Mouse (Mus musculus) embryo, embryonic 10 days (tissue): ENCODE results near the gene Dnm3.
"Not testable (repeated sequence)": the region's sequence is repeated elsewhere in the genome, so short reads cannot be mapped to it uniquely, and the experiment has no call there.

Experiments
- DNase-seq: peaks from one replicate; pipeline ENCODE4 v3.0.0-alpha.2; 2015; ENCODE audit warnings: low spot score

The Dnm3 gene

DNA sequence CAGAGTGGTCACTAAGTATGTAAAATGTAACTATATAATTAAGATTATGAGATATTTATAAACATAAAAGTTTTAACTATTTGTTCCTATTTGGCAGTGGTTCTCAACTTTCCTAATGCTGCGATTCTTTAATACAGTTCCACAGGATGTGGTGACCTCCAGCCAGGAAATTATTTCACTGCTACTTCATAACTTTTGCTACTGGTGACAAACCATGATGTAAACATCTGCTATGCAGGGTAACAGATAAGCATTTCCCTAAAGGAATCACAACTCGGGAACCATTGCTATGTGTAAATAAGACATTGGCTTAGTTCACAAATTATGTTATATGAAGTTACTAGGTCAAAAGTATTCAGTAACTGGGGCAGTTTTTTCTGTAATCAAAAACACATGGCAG, 48.9 kb downstream of the Dnm3 start:
- DNase-seq: no peak

DNA sequence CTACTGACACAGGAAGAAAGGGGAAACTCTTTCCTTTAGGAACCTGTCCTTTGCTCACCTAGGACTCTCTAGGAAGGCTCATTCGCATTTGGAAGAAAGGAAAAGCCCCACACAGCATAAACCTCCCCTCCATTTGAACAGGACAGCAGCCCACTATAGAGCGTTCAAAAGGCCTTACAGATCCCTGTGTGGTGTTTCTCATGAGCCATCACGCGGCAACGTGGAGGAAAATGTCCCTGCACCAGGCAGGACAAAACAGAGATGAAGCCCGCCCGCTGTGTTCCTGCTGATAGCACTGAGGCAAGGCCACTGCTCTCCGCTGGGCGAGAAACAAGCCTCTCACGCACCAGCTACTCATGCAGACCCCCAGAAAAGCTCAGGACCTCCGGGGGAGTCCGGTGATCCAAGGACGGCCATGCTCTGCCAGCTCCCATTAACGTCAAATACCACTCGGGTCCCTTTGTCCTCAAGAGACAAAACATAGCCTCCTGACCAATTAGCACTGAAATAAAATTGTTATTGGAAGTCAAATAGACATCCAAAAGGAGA, 51.8 kb downstream of the Dnm3 start:
- no peak for DNase-seq

DNA sequence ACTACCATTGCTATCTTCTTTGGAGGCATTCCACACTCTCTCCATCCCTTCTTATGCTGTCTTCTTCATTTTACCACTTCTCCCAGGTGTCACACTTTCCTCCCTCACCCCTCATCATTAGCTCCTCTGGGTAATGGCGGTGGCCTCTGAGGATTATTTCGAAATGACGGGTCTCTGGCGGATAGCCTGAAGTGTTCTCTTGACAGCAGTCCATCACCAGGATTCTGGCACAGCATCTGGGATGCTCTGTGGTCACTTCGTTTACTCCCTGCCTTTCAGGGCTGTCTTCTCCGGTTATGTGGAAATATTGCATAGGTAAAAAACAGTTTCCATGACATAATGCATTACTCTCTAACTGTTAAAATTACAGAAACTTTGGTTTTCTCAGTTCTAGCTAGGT, 55.0 kb downstream of the Dnm3 start:
- no peak for DNase-seq

DNA sequence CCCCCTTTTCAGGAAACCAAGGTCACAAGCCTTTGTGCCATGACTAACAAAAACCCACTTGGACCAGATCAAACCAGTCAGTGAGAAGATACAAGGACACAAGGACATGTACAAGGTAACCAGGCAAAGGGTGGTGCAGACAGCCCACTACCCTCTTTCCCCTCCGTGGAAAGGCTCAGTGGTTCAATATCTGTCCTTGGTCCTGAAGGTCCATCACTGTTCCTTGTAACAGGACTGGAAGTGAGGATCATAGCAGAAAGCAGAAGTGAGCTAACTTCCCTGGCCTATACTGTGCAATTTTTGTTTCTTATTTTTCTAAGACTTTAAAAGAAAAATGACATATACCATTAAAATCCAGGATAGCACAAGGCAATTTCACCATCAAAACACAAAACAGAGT, 64.0 kb downstream of the Dnm3 start:
- DNase-seq: no peak

- DNase-seq: no peak
These were observed 64.9 kb downstream of the Dnm3 start for GRCm38 (mm10) chr1:162412787-162413429.

DNA sequence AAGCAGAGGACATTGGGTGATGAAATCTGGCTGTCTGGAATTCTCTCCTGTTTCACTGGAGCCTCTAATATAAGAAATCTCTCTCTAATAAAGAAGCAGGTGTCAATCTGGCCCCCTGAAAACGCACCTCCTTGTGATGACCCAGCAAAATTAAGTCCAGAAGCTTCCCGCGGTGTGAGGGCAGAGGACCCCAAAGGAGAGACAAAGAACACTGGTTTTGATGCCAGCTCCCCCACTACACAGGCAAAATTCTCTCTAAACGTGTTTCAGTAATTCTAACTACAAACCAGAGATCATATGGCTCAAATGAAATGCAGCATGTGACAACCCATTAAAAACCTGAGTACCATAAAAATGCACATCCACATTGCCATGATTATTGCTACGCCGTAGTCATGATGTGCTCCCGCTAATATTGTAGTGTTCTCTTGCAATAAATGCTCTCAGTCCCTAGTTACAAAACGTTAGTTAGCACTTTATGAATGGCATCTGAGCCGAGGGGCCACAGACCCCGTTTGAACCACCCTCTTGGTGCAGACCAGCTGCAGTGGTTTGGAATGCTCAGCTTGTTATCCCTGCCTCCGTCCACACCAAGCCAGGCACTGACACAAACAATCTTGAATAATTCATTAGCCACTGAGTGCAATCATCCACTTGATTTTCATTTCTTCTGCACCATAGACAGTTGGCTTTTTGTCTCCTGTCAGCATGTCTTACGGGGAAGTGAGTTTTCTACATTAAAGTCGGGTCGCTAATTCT, 67.4 kb downstream of the Dnm3 start:
- no peak for DNase-seq

DNA sequence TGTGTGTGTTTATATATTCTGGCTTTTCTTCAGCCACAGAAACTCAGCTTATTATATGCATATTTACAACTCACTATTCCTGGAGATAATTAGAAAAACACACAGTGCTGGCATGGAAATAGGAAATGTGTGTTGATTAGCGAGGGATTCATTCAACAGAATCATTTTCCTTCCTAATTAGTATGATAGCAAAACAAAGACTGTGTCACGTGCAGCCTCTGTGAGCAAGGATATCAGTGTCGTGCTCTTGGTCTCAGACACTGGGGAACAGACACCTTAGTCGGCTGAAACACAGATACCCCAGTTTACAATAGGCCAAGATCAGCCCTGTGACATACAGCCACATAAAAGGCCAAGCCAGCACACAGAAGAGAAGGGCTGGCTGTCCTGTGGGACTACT, 83.3 kb downstream of the Dnm3 start:
- DNase-seq: no peak

DNA sequence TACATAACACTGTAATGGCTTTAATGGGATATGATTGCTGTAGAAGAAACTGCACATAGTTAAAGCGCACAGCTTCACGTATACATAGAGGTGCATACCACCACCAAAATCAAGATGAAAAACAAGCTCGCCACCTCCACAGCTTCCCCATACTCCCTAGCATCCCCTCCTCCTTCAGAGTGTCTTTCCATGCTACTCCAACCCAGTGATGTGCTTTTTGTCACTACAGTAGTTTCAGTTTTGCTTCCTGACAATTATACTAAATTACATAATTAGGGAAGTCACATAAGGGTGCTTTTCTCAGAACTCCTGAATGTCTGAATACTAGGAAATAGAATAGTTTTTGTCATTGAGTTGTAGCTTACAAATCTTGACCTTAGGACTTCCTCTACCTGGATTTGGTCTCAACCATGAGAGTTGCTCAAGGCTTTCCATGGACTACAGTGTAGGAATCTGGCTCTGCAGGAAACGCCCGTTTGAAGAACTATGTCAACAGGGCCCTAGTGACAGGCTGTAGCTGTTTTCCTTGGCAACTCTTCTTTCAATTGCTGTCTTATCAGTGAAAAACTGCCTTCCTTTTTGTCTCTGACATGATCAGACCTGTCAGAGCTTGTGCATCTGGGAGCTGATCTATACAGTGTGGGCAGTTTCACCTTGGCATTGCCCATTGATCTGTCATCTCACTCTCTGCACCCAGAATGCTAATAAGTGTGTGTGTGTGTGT, 89.2 kb downstream of the Dnm3 start:
- no peak for DNase-seq

GRCm38 (mm10) chr1:162373068-162373467, 104.8 kb downstream of the Dnm3 start:
- not testable (repeated sequence) for DNase-seq

GRCm38 (mm10) chr1:162369726-162370125, 108.1 kb downstream of the Dnm3 start:
- no peak for DNase-seq

- no peak for DNase-seq
These were observed 115.9 kb downstream of the Dnm3 start for GRCm38 (mm10) chr1:162361978-162362377.

- peak; percentile 70 for DNase-seq
These were observed 118.6 kb downstream of the Dnm3 start for GRCm38 (mm10) chr1:162359270-162359669.

- peak; percentile 79 for DNase-seq
These were observed 119.8 kb downstream of the Dnm3 start for GRCm38 (mm10) chr1:162358036-162358435.

DNA sequence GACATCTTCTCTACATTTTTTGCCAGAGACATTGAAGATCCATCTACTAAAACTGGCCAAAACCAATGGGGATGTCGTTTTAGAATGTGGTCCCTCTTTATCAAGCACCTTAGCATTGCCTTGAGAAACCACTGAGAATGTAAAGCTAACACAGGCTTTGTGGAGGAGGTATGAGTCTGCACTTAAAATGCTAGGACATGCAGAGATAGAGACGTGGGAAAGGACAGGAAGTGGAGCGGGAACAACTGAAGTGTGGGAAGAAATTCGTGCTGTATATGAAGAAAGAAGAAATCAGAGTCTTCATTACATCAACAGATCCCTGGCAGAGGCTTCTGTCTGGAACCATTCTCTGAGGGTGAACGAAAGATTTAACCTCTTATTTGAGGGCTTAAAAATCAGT, 121.4 kb downstream of the Dnm3 start:
- DNase-seq: no peak

DNA sequence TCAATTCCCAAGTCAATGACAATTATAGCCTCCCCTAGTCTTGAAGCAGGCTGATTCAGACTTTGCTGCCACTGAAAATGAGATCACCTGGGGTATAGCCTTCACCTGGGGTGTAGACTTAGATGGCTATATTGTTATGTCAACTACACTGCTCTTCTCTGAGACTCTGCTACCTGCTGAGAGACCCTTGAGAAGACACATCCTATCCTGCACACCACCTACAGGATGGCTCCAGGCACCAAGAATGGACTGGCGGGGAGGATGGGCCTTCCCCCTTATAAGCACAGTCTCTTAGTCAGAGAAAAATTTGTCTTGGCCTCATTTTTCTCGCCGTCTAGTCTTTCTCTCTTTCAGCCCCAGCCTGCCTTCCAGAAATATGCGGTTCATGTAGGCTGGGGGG, 123.1 kb downstream of the Dnm3 start:
- DNase-seq: no peak

DNA sequence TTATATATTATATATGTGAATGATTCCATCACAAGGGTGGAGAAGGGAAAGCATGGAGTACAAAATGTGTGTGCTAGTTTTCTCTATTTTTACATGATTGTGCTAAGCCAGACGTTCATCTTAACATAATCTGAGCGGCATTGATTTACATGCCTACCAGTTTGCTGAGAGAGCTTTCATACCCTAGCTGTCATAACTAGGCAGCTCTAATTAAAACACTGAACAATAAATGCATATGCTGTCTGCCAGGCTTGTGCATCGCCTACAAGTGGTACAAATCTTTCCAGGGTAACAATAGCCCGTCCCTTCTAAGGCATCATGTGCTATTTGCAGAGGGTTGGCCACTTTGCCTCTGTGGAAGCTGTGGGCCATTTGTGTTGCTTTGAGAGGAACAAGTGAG, 124.0 kb downstream of the Dnm3 start:
- DNase-seq: no peak

GRCm38 (mm10) chr1:162349306-162349705, 128.5 kb downstream of the Dnm3 start:
- no peak for DNase-seq

DNA sequence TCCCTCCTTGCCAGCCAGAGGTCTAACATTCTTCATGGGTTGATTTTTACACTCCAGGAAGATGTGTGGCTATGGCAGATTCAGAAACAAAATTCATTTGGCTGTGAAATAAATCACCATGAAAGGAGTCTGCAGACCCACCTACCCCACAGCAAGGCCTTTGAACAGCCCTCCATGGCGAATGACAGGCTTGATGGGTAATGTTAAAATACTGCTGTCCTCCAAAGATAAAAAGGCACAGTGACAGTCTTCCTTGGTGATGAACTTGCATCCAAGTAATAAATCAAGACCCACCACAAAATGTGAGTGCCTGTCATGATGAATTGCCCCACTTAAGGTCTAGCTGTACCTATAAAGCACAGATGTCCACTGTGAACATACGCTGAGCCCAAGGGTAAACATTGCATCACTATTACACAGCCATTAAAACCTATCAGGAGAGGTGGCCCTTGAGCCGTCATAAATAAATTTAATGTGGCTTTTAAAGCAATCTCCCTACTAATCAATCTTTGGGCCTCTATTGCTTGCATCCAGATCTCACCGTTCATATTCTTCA, 131.3 kb downstream of the Dnm3 start:
- no peak for DNase-seq

DNA sequence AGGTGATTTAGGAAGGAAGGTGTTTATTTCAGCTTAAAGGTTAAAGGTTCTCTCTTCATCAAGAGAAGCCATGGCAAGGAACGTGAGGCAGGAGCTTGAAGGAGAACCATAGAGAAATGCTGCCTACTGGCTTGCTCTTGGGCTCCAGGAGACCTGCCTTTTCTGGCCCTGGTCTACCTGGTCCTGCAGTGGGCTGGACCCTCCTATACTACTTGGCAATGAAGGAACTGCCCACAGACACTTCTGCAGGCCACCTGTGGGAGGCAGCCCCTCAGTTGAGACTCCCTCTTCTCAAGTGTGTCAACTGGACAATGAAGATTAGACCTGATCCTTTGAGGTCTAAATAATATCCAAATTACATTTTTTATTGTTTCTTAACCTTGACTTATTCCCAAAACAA, 140.7 kb downstream of the Dnm3 start:
- DNase-seq: no peak

DNA sequence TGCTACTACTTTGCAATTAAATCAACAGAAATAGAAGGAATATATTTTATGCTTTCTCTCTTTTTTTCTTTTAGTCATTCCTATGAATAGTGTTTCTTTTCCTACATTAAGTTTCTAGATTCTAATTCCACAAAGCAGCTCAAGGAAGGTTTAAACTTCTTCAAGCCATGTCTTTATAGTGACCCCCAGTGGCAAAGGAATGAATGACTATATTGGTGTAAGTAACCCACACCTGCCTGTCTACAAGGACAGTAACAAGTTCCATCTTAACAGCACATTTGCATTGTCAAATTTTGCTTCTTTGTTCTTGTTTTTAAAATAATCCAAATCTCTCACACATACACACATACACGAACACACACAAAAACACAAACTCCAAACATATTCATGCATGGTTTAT, 141.2 kb downstream of the Dnm3 start:
- DNase-seq: peak; percentile 81

DNA sequence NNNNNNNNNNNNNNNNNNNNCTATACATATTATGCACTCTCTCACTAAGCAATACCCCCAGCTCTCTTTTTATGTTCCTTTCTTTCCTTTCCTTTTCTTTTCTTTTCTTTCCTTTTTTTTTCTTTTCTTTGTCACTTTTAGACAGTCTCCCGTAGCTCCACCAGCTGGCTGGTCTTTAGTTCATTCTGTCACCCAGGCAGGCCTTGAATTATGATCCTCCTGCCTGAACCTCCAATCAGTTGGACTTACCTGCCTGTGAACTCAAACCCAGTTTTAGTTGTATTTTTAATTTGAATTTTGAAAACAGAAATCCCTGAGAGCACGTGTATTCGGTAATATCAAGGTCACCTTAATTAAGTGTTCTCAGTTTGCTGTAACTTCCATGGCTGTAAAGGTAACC, 141.6 kb downstream of the Dnm3 start:
- no peak for DNase-seq

DNA sequence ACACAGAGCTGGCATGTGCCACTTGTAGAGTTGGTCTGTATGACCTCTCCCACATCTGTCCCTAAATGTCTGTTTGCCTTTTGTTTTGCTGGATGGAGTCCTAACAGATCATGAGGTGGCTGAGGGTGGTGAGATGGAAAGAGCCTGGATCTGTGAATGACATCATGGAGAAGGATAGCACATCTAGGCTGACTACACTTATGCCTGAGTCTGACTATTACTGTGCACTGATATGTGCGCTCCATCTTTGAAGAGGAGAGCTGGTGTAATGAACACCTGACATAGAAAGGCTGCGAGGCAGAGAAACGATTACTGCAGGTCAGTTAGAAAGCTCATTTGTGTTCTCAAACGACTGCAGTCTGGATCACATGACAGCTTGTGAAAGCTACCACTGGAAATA, 149.2 kb downstream of the Dnm3 start:
- no peak for DNase-seq

- DNase-seq: no peak
These were observed 150.2 kb downstream of the Dnm3 start for GRCm38 (mm10) chr1:162327631-162328030.
